Mouse (Mus musculus): ENCODE data around the gene Ren1.

DNA sequence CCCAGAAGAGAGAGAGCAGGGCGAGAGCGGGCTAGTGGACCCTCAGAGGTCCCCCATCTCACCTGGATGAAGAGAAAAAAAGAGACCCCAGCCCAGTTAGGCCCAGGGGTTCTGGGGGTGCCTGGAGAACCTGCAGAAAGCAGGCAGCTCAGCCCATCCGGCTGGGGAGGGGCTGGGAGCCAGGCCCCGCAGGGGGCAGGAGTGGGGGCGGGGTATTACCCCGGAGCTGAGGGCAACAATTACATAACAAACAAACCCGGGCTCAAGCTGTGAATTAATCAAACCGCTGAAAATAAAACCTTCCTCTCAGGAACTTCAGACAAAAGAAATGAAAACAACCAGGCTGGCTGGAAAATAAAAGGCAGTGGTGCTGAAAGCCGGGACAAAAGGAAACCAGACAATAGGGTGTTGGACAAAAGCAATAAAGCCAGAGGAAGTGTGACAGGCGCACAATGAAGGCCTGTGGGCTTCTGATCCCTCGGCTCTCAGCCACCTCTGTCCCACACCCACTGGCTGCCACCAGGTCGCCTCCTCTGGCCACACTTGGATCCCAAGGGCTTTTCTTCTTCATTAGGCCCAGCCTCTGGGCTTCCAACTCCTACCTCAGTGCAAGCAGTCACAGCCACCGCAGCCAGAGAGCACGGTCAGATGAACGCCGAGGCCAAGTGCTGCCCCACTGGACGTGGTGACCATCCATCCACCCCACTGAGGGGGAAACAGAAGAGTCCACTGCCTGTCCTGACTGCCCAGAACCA lies 47.4 kb downstream of the Ren1 start:
- TF ChIP-seq CTCF (IDR thresholded peaks at IDR 0.05; ENCODE audit: low read depth): no peak
- no peak for TF ChIP-seq EP300 (IDR thresholded peaks at IDR 0.05; ENCODE audit: low read depth)
